Mouse (Mus musculus): ENCODE data around the gene Pnpla8. TPM values are rescaled to one million over a fixed set of nuclear protein-coding genes. Genes with fewer than 3 reads are reported as not detected.

Gene Pnpla8
- polyA plus RNA-seq, 1 experiment from 2014 or later, result 153 TPM

DNA sequence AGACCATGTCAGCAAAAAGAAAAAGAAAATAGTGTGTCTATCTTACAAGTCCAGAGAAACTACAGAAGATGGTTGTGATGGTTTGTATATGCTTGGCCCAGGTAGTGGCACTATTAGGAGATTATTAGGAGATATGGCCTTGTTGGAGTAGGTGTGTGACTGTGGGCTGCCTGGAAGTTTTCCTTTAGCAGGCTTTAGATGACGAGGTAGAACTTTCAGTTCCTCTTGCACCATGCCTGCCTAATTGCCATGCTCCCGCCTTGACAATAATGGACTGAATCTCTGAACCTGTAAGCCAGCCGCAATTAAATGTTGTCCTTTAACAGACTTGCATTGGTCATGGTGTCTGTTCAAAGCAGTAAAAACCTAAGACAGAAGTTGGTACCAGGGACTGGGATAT is 9.6 kb upstream of the Pnpla8 start:
- Histone ChIP-seq H3K9me3 (replicated peaks; ENCODE audit: control insufficient read depth, low read length, poor library complexity, severe bottlenecking) (no peaks in the 10 kb centered on the region), H3K27ac (ENCODE audit: low read length) (no peak overlapping the region), H3K4me2 (ENCODE audit: low read length) (no peak overlapping the region), H3K27me3 (ENCODE audit: control insufficient read depth, insufficient read depth, low read depth, low read length) (no peaks in the 10 kb centered on the region; the same call in 1 of the 2 replicates), H3K4me3 (ENCODE audit: low read depth, low read length) (no peak overlapping the region), H3K36me3 (ENCODE audit: control insufficient read depth, insufficient read depth, low read length) (no peaks in the 10 kb centered on the region), H3K4me1 (ENCODE audit: control insufficient read depth, insufficient read depth, low read length) (peaks cover 11% of the 10 kb centered on the region), H3K9ac (ENCODE audit: low read depth, low read length) (no peak overlapping the region)
- ATAC-seq, result no peak
- WGBS, result 93% methylated on average over 3 of the region's 3 CpGs

GRCm38 (mm10) chr12:44221651-44222356 is 634 bp downstream of the Pnpla8 start:
- Histone ChIP-seq H3K36me3 (ENCODE audit: control insufficient read depth, insufficient read depth, low read length) (no peaks in the 10 kb centered on the region), H3K4me3 (ENCODE audit: low read depth, low read length) (peak overlapping the region; percentile 73), H3K4me1 (ENCODE audit: control insufficient read depth, insufficient read depth, low read length) (no peaks in the 10 kb centered on the region), H3K9me3 (replicated peaks; ENCODE audit: control insufficient read depth, low read length, poor library complexity, severe bottlenecking) (no peaks in the 10 kb centered on the region), H3K27ac (ENCODE audit: low read length) (no peak overlapping the region), H3K4me2 (ENCODE audit: low read length) (peak overlapping the region; percentile 73), H3K27me3 (ENCODE audit: control insufficient read depth, insufficient read depth, low read depth, low read length) (no peaks in the 10 kb centered on the region), H3K9ac (ENCODE audit: low read depth, low read length) (peak overlapping the region; percentile 78)
- peak; percentile 60; the same call in 1 of the 2 replicates for ATAC-seq
- under 1% methylated on average over 84 of the region's 89 CpGs for WGBS

- Histone ChIP-seq H3K9ac (ENCODE audit: low read depth, low read length) (no peak overlapping the region), H3K4me2 (ENCODE audit: low read length) (no peak overlapping the region), H3K4me1 (ENCODE audit: control insufficient read depth, insufficient read depth, low read length) (no peaks in the 10 kb centered on the region), H3K27ac (ENCODE audit: low read length) (no peak overlapping the region), H3K36me3 (ENCODE audit: control insufficient read depth, insufficient read depth, low read length) (no peaks in the 10 kb centered on the region), H3K4me3 (ENCODE audit: low read depth, low read length) (no peak overlapping the region), H3K27me3 (ENCODE audit: control insufficient read depth, insufficient read depth, low read depth, low read length) (no peaks in the 10 kb centered on the region), H3K9me3 (replicated peaks; ENCODE audit: control insufficient read depth, low read length, poor library complexity, severe bottlenecking) (no peaks in the 10 kb centered on the region)
- WGBS, result 60% methylated on average over 3 of the region's 3 CpGs
- no peak for ATAC-seq
These were observed 1.9 kb downstream of the Pnpla8 start for GRCm38 (mm10) chr12:44223044-44223443.

DNA sequence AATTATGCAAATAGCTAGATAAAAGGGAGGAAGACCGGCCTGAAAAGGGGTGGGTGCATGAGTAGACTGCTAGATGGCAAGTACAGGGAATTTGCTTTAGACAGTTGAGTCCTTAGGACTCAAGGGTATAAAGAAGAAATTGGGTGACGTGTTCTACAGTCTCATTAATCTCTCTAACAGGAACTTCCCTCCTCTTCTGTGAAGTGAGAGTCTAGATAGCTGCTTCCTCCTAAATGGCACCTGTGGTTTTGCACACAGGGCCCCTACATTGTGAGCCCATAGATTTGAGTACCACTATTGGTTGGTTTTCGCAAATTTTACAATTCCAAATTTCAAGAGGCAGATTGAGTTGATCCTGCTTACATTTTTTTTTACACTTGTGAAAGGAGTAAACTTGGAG is 3.5 kb downstream of the Pnpla8 start:
- H3K4me3 ChIP-seq (ENCODE audit: low read depth, low read length), result no peak overlapping the region

GRCm38 (mm10) chr12:44241090-44241489 is 19.9 kb downstream of the Pnpla8 start:
- WGBS, result 64% methylated on average over 7 of the region's 7 CpGs
- Histone ChIP-seq H3K27ac (ENCODE audit: low read length) (no peak overlapping the region), H3K9me3 (replicated peaks; ENCODE audit: control insufficient read depth, low read length, poor library complexity, severe bottlenecking) (no peaks in the 10 kb centered on the region)

More for the DNA sequence above, 3.5 kb downstream of the Pnpla8 start:
- 76% methylated on average over 3 of the region's 3 CpGs for WGBS
- H3K36me3 ChIP-seq (ENCODE audit: control insufficient read depth, insufficient read depth, low read length), result no peaks in the 10 kb centered on the region
- H3K27ac ChIP-seq (ENCODE audit: low read length), result no peak overlapping the region
- no peaks in the 10 kb centered on the region for H3K4me1 ChIP-seq (ENCODE audit: control insufficient read depth, insufficient read depth, low read length)
- H3K9me3 ChIP-seq (replicated peaks; ENCODE audit: control insufficient read depth, low read length, poor library complexity, severe bottlenecking), result no peaks in the 10 kb centered on the region
- no peak overlapping the region for H3K9ac ChIP-seq (ENCODE audit: low read depth, low read length)
- no peak for ATAC-seq
- no peaks in the 10 kb centered on the region for H3K27me3 ChIP-seq (ENCODE audit: control insufficient read depth, insufficient read depth, low read depth, low read length)
- H3K4me2 ChIP-seq (ENCODE audit: low read length), result no peak overlapping the region

DNA sequence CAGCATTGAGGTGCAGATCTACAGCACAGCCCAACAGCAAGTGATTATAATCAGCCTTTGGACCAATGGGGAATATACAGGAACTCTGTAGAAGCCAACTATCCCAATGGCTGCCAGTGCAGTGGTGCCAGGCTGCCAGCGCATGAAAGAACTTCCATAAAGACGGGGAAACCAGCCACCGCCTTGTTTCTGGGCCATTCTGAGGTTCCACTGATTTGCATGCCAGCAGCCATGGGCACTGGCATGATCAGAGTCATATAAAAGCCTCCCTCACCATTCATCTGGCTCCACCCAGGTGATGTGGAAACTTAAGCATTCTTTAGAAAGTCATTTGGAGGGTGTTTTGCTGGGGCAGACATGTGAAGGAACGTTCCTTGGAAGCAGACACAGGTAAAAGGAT is 21.2 kb downstream of the Pnpla8 start:
- H3K4me1 ChIP-seq (ENCODE audit: control insufficient read depth, insufficient read depth, low read length), result no peaks in the 10 kb centered on the region
- H3K4me2 ChIP-seq (ENCODE audit: low read length), result no peak overlapping the region
- H3K36me3 ChIP-seq (ENCODE audit: control insufficient read depth, insufficient read depth, low read length), result no peaks in the 10 kb centered on the region
- H3K9ac ChIP-seq (ENCODE audit: low read depth, low read length), result no peak overlapping the region
- no peak overlapping the region for H3K4me3 ChIP-seq (ENCODE audit: low read depth, low read length)
- no peaks in the 10 kb centered on the region for H3K27me3 ChIP-seq (ENCODE audit: control insufficient read depth, insufficient read depth, low read depth, low read length)
- H3K27ac ChIP-seq (ENCODE audit: low read length), result no peak overlapping the region
- no peak for ATAC-seq
- no peaks in the 10 kb centered on the region for H3K9me3 ChIP-seq (replicated peaks; ENCODE audit: control insufficient read depth, low read length, poor library complexity, severe bottlenecking)
- 91% methylated on average over 4 of the region's 4 CpGs for WGBS

More at GRCm38 (mm10) chr12:44241090-44241489, 19.9 kb downstream of the Pnpla8 start:
- Histone ChIP-seq H3K9ac (ENCODE audit: low read depth, low read length) (no peak overlapping the region), H3K4me2 (ENCODE audit: low read length) (no peak overlapping the region), H3K4me1 (ENCODE audit: control insufficient read depth, insufficient read depth, low read length) (no peaks in the 10 kb centered on the region), H3K4me3 (ENCODE audit: low read depth, low read length) (no peak overlapping the region), H3K27me3 (ENCODE audit: control insufficient read depth, insufficient read depth, low read depth, low read length) (no peaks in the 10 kb centered on the region), H3K36me3 (ENCODE audit: control insufficient read depth, insufficient read depth, low read length) (no peaks in the 10 kb centered on the region)
- no peak for ATAC-seq

DNA sequence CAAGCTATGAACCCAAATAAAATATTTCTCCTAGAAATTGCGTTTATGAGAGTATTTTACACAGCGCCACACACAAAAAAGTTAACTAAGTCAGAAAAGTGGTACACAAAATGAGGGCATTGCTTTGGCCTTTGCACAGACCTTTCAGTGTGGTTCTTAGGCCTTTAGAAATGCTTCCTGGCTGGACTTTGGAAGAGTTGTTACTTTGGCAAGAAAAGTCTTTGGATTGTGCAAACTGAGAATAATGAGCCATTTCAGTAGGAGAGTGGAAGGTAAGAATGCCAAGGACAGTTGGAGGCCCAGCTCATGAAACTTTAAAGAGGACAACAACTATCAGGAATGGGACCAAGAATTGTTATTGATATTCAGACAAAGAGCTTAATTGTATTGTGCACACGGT is 24.6 kb downstream of the Pnpla8 start:
- Histone ChIP-seq H3K27me3 (ENCODE audit: control insufficient read depth, insufficient read depth, low read depth, low read length) (no peaks in the 10 kb centered on the region), H3K4me1 (ENCODE audit: control insufficient read depth, insufficient read depth, low read length) (no peaks in the 10 kb centered on the region), H3K4me3 (ENCODE audit: low read depth, low read length) (no peak overlapping the region), H3K27ac (ENCODE audit: low read length) (no peak overlapping the region), H3K4me2 (ENCODE audit: low read length) (no peak overlapping the region), H3K9me3 (replicated peaks; ENCODE audit: control insufficient read depth, low read length, poor library complexity, severe bottlenecking) (no peaks in the 10 kb centered on the region), H3K9ac (ENCODE audit: low read depth, low read length) (no peak overlapping the region), H3K36me3 (ENCODE audit: control insufficient read depth, insufficient read depth, low read length) (no peaks in the 10 kb centered on the region)
- WGBS, result 85% methylated on average over 3 of the region's 3 CpGs
- ATAC-seq, result no peak

- no peaks in the 10 kb centered on the region for H3K9me3 ChIP-seq (replicated peaks; ENCODE audit: control insufficient read depth, low read length, poor library complexity, severe bottlenecking)
- H3K4me2 ChIP-seq (ENCODE audit: low read length), result no peak overlapping the region
- no peak overlapping the region for H3K4me3 ChIP-seq (ENCODE audit: low read depth, low read length)
- no peak; the same call in 1 of the 2 replicates for ATAC-seq
- H3K9ac ChIP-seq (ENCODE audit: low read depth, low read length), result no peak overlapping the region
- H3K36me3 ChIP-seq (ENCODE audit: control insufficient read depth, insufficient read depth, low read length), result no peaks in the 10 kb centered on the region
- H3K4me1 ChIP-seq (ENCODE audit: control insufficient read depth, insufficient read depth, low read length), result no peaks in the 10 kb centered on the region
- H3K27ac ChIP-seq (ENCODE audit: low read length), result no peak overlapping the region
- no peaks in the 10 kb centered on the region for H3K27me3 ChIP-seq (ENCODE audit: control insufficient read depth, insufficient read depth, low read depth, low read length)
- WGBS, result 73% methylated on average over 9 of the region's 9 CpGs
These were observed 27.3 kb downstream of the Pnpla8 start for GRCm38 (mm10) chr12:44248309-44248977.

- no peaks in the 10 kb centered on the region for H3K4me1 ChIP-seq (ENCODE audit: control insufficient read depth, insufficient read depth, low read length)
- H3K9ac ChIP-seq (ENCODE audit: low read depth, low read length), result no peak overlapping the region
- no peak for ATAC-seq
- H3K4me2 ChIP-seq (ENCODE audit: low read length), result no peak overlapping the region
- no peaks in the 10 kb centered on the region for H3K9me3 ChIP-seq (replicated peaks; ENCODE audit: control insufficient read depth, low read length, poor library complexity, severe bottlenecking)
- H3K4me3 ChIP-seq (ENCODE audit: low read depth, low read length), result no peak overlapping the region
- no peak overlapping the region for H3K27ac ChIP-seq (ENCODE audit: low read length)
- no peaks in the 10 kb centered on the region for H3K27me3 ChIP-seq (ENCODE audit: control insufficient read depth, insufficient read depth, low read depth, low read length)
- no peaks in the 10 kb centered on the region for H3K36me3 ChIP-seq (ENCODE audit: control insufficient read depth, insufficient read depth, low read length)
These were observed 41.4 kb downstream of the Pnpla8 start for GRCm38 (mm10) chr12:44262612-44263011.
